ENCODE assay signal across 1 mouse cellular context in genomic region chr15:102239260-102239590, GRCm38 (mm10).
A peak's percentile ranks its signal among the peaks of the same experiment; 100 is the strongest.
TF ChIP-seq lines count a peak whose summit lies in the region.

No protein-coding gene starts in this region.

TF ChIP-seq in CH12.LX, 34 proteins besides CTCF, POLR2A, EP300 and RAD21:
- TF ChIP-seq HCFC1 (IDR thresholded peaks at IDR 0.05; ENCODE audit: low read depth, low read length) (no peak), SMC3 (IDR thresholded peaks at IDR 0.05; ENCODE audit: low read depth, low read length) (peak; percentile 96), GABPA (IDR thresholded peaks at IDR 0.05; ENCODE audit: insufficient replicate concordance, low read depth, low read length) (no peak), ETS1 (conservative IDR thresholded peaks at IDR 0.05; ENCODE audit: low read depth, low read length) (no peak), MAZ (IDR thresholded peaks at IDR 0.05; ENCODE audit: low read depth, low read length) (0 out of 2 replicates have a peak, but pooled peaks have one; percentile 37), ZC3H11A (IDR thresholded peaks at IDR 0.05; ENCODE audit: low read depth, low read length) (peak; percentile 59), MAFK (IDR thresholded peaks at IDR 0.05; ENCODE audit: insufficient replicate concordance, low read length) (no peak), ZKSCAN1 (IDR thresholded peaks at IDR 0.05; ENCODE audit: borderline replicate concordance, low read depth, low read length) (no peak), IRF4 (IDR thresholded peaks at IDR 0.05; ENCODE audit: low read depth, low read length) (peak; percentile 52; the same call in 1 of the 2 replicates), NELFE (IDR thresholded peaks at IDR 0.05; ENCODE audit: low read depth, low read length) (peak; percentile 27; the same call in 1 of the 2 replicates)
